Mouse (Mus musculus) liver, embryonic 16.5 days (tissue): ENCODE data around the gene Mgp. TPM values are rescaled to one million over a fixed set of nuclear protein-coding genes. Genes with fewer than 3 reads are reported as not detected.

ENCODE experiments used
- ATAC-seq: fragments of 200-750 bp; cut with Nextera tagmentation; 2 replicates; pipeline ENCODE4 v1.8.0; 2017; ENCODE audit warnings: low read depth, mild to moderate bottlenecking, moderate number of reproducible peaks, moderate library complexity
- H3K27ac ChIP-seq: fragments of 300-500 bp; sonication (generic); 2 replicates; pipeline ENCODE4 v1.5.1; 2014; ENCODE audit warnings: mild to moderate bottlenecking, low read length
- H3K27me3 ChIP-seq: fragments of 300-500 bp; sonication (generic); 2 replicates; pipeline ENCODE4 v1.6.1; 2014; ENCODE audit warnings: low read depth, low read length, mixed read lengths; ENCODE audit not compliant: control insufficient read depth, insufficient read depth
- H3K36me3 ChIP-seq: fragments of 300-500 bp; sonication (generic); 2 replicates; pipeline ENCODE4 v1.6.1; 2014; ENCODE audit warnings: mild to moderate bottlenecking; ENCODE audit not compliant: control insufficient read depth, insufficient read depth
- H3K4me1 ChIP-seq: fragments of 300-500 bp; sonication (generic); 2 replicates; pipeline ENCODE4 v1.6.1; 2014; ENCODE audit warnings: low read depth, low read length, mixed read lengths; ENCODE audit not compliant: control insufficient read depth
- H3K4me2 ChIP-seq: fragments of 300-500 bp; sonication (generic); 2 replicates; pipeline ENCODE4 v1.6.1; 2014; ENCODE audit warnings: low read depth, low read length, mixed read lengths
- H3K4me3 ChIP-seq: fragments of 300-500 bp; sonication (generic); 2 replicates; pipeline ENCODE4 v1.5.1; 2014; ENCODE audit warnings: low read depth, mild to moderate bottlenecking, low read length
- H3K9ac ChIP-seq: fragments of 300-500 bp; sonication (generic); 2 replicates; pipeline ENCODE4 v1.6.1; 2014; ENCODE audit warnings: low read depth, low read length
- H3K9me3 ChIP-seq: fragments of 300-500 bp; sonication (generic); replicated peaks from 2 replicates; pipeline ENCODE4 v1.6.1; 2016; ENCODE audit warnings: low read length; ENCODE audit not compliant: control insufficient read depth
- WGBS: fragments of 180-500 bp; shearing (Covaris S2); extraction: QIAGEN DNeasy Blood & Tissue Kit; methylation state at CpG from one replicate; pipeline ENCODE4 v1.1.7; 2014; ENCODE audit not compliant: insufficient replicate concordance; 5-methylcytosine and 5-hydroxymethylcytosine counted together
- polyA plus RNA-seq: library from polyadenylated mRNA; unstranded; fragments of >200 nt; fragmentation: Nextera tagmentation; extraction: Ambion mirVana; gene quantifications from 2 replicates; pipeline ENCODE4 v1.2.1, GENCODE M21; 2015

Mgp gene
- polyA plus RNA-seq, 1 experiment from 2014 or later, result 4.8 TPM

DNA sequence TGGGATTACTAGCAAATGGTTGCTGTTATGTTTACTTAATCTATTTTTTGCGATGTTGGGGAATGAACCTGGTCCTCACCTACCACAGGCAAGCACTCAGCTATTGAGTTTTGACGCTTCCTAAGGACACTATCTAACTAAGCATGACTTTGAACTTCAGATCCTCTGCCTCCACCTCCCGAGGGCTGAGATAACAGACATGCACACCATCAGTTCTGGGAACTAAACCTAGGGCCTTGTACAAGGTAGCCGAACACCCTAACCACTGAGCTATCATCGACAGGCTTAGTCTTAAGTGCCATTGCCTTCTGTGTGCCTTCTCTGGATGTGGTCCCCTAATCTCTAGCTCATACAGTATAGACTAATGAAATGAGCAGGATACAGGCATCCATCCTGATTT lies 10.3 kb downstream of the Mgp start:
- Histone ChIP-seq H3K4me3 (no peak overlapping the region), H3K4me2 (no peak overlapping the region), H3K27me3 (no peaks in the 10 kb centered on the region), H3K4me1 (peaks cover 6% of the 10 kb centered on the region), H3K36me3 (no peaks in the 10 kb centered on the region), H3K9me3 (no peaks in the 10 kb centered on the region), H3K9ac (no peak overlapping the region), H3K27ac (no peak overlapping the region)
- ATAC-seq, result peak; percentile 49
- 49% methylated on average over 5 of the region's 5 CpGs for WGBS

- Histone ChIP-seq H3K27ac (peak overlapping the region; percentile 24; the same call in 1 of the 2 replicates), H3K27me3 (no peaks in the 10 kb centered on the region), H3K36me3 (no peaks in the 10 kb centered on the region), H3K9ac (peak overlapping the region; percentile 15; the same call in 1 of the 2 replicates), H3K4me3 (no peak overlapping the region), H3K4me1 (peaks cover 24% of the 10 kb centered on the region), H3K4me2 (no peak overlapping the region), H3K9me3 (no peaks in the 10 kb centered on the region)
- ATAC-seq, result no peak
- 42% methylated on average over 9 of the region's 9 CpGs for WGBS
Observed at GRCm38 (mm10) chr6:136861020-136861419, 14.6 kb downstream of the Mgp start.

- Histone ChIP-seq H3K9ac (peak overlapping the region; percentile 92), H3K4me3 (peak overlapping the region; percentile 83), H3K27me3 (no peaks in the 10 kb centered on the region), H3K27ac (peak overlapping the region; percentile 100), H3K36me3 (peaks cover 10% of the 10 kb centered on the region), H3K9me3 (no peaks in the 10 kb centered on the region), H3K4me2 (peak overlapping the region; percentile 74), H3K4me1 (peaks cover 39% of the 10 kb centered on the region)
- no peak for ATAC-seq
- 32% methylated on average over 8 of the region's 8 CpGs for WGBS
Observed at GRCm38 (mm10) chr6:136858420-136858819, 17.2 kb downstream of the Mgp start.

- peak; percentile 61 for ATAC-seq
- H3K9ac ChIP-seq, result peak overlapping the region; percentile 92
- H3K4me3 ChIP-seq, result peak overlapping the region; percentile 83
- no peaks in the 10 kb centered on the region for H3K9me3 ChIP-seq
- 4% methylated on average over 11 of the region's 11 CpGs for WGBS
- no peaks in the 10 kb centered on the region for H3K27me3 ChIP-seq
- peak overlapping the region; percentile 100 for H3K27ac ChIP-seq
- H3K4me1 ChIP-seq, result peaks cover 41% of the 10 kb centered on the region
- peaks cover 13% of the 10 kb centered on the region for H3K36me3 ChIP-seq
- H3K4me2 ChIP-seq, result peak overlapping the region; percentile 74
Observed at GRCm38 (mm10) chr6:136857873-136858260, 17.8 kb downstream of the Mgp start.

- Histone ChIP-seq H3K9ac (peak within 1 kb of the TSS; percentile 92), H3K4me1 (peaks cover 46% of the 10 kb centered on the region), H3K27ac (peak within 1 kb of the TSS; percentile 100), H3K36me3 (peaks cover 16% of the 10 kb centered on the region), H3K27me3 (no peaks in the 10 kb centered on the region), H3K4me3 (peak within 1 kb of the TSS; percentile 83), H3K9me3 (no peaks in the 10 kb centered on the region), H3K4me2 (peak within 1 kb of the TSS; percentile 74)
- 11% methylated on average over 18 of the region's 18 CpGs for WGBS
- peak; percentile 96 for ATAC-seq
Observed at GRCm38 (mm10) chr6:136857186-136857872, 18.3 kb downstream of the Mgp start, which contains the start of gene Art4. Gene Art4 (minus strand): TSS chr6:136857733.

GRCm38 (mm10) chr6:136856071-136856636 lies 19.5 kb downstream of the Mgp start:
- H3K4me1 ChIP-seq, result peaks cover 48% of the 10 kb centered on the region
- H3K36me3 ChIP-seq, result peaks cover 25% of the 10 kb centered on the region
- WGBS, result 17% methylated on average over 14 of the region's 14 CpGs
- no peaks in the 10 kb centered on the region for H3K9me3 ChIP-seq
- peak; percentile 28 for ATAC-seq
- H3K4me2 ChIP-seq, result peak overlapping the region; percentile 74
- H3K4me3 ChIP-seq, result peak overlapping the region; percentile 83
- no peaks in the 10 kb centered on the region for H3K27me3 ChIP-seq
- peak overlapping the region; percentile 92 for H3K9ac ChIP-seq
- peak overlapping the region; percentile 95 for H3K27ac ChIP-seq

- peak overlapping the region; percentile 74 for H3K4me2 ChIP-seq
- peaks cover 47% of the 10 kb centered on the region for H3K4me1 ChIP-seq
- peak overlapping the region; percentile 92 for H3K9ac ChIP-seq
- peaks cover 30% of the 10 kb centered on the region for H3K36me3 ChIP-seq
- H3K27ac ChIP-seq, result peak overlapping the region; percentile 95
- H3K9me3 ChIP-seq, result no peaks in the 10 kb centered on the region
- WGBS, result 20% methylated on average over 2 of the region's 2 CpGs
- ATAC-seq, result no peak
- H3K27me3 ChIP-seq, result no peaks in the 10 kb centered on the region
- H3K4me3 ChIP-seq, result peak overlapping the region; percentile 83
Observed at GRCm38 (mm10) chr6:136855183-136855582, 20.4 kb downstream of the Mgp start.

- Histone ChIP-seq H3K27ac (peak overlapping the region; percentile 95), H3K4me2 (peak overlapping the region; percentile 74), H3K9me3 (no peaks in the 10 kb centered on the region), H3K9ac (peak overlapping the region; percentile 92), H3K4me1 (peaks cover 48% of the 10 kb centered on the region), H3K27me3 (no peaks in the 10 kb centered on the region), H3K36me3 (peaks cover 32% of the 10 kb centered on the region), H3K4me3 (peak overlapping the region; percentile 83)
- ATAC-seq, result no peak
- WGBS, result 31% methylated on average over 11 of the region's 11 CpGs
Observed at GRCm38 (mm10) chr6:136854361-136854781, 21.3 kb downstream of the Mgp start.

GRCm38 (mm10) chr6:136852762-136853161 lies 22.9 kb downstream of the Mgp start:
- Histone ChIP-seq H3K4me1 (peaks cover 52% of the 10 kb centered on the region), H3K4me2 (peak overlapping the region; percentile 74; the same call in 1 of the 2 replicates), H3K4me3 (peak overlapping the region; percentile 83; the same call in 1 of the 2 replicates), H3K9ac (0 out of 2 replicates have a peak overlapping the region, but pooled peaks have one; percentile 2), H3K27me3 (no peaks in the 10 kb centered on the region), H3K27ac (peak overlapping the region; percentile 48), H3K36me3 (peaks cover 42% of the 10 kb centered on the region), H3K9me3 (no peaks in the 10 kb centered on the region)
- ATAC-seq, result no peak
- WGBS, result 41% methylated on average over 3 of the region's 3 CpGs
